Mouse (Mus musculus): ENCODE results near the gene Kcnrg. TPM values are rescaled to one million over a fixed set of nuclear protein-coding genes. Genes with fewer than 3 reads are reported as not detected.
"Not testable (repeated sequence)": the region's sequence is repeated elsewhere in the genome, so short reads cannot be mapped to it uniquely, and the experiment has no call there.

Kcnrg gene
- polyA plus RNA-seq, 1 experiment from 2014 or later = 1.8 TPM

GRCm38 (mm10) chr14:61599057-61599806 is 8.0 kb upstream of the Kcnrg start:
- no peaks in the 10 kb centered on the region for H3K9me3 ChIP-seq (replicated peaks)
- WGBS = 8% methylated on average over 34 of the region's 44 CpGs
- peaks cover 6% of the 10 kb centered on the region; the same call in 1 of the 2 replicates for H3K36me3 ChIP-seq
- H3K4me2 ChIP-seq (replicated peaks) = peak overlapping the region; percentile 58
- no peaks in the 10 kb centered on the region for H3K27me3 ChIP-seq
- peak overlapping the region; percentile 79 for H3K4me3 ChIP-seq
- H3K27ac ChIP-seq = peak overlapping the region; percentile 77
- H3K4me1 ChIP-seq = peaks cover 17% of the 10 kb centered on the region
- peak; percentile 94 for ATAC-seq (ENCODE audit: low FRiP score)
- peak overlapping the region; percentile 84 for H3K9ac ChIP-seq

GRCm38 (mm10) chr14:61601348-61601747 is 5.9 kb upstream of the Kcnrg start:
- Histone ChIP-seq H3K9ac (no peak overlapping the region), H3K36me3 (peaks cover 25% of the 10 kb centered on the region), H3K9me3 (replicated peaks) (no peaks in the 10 kb centered on the region), H3K4me3 (no peak overlapping the region), H3K4me1 (peaks cover 17% of the 10 kb centered on the region), H3K4me2 (replicated peaks) (peak overlapping the region; percentile 58; the same call in 1 of the 2 replicates), H3K27me3 (no peaks in the 10 kb centered on the region), H3K27ac (no peak overlapping the region)
- 91% methylated on average over 9 of the region's 9 CpGs for WGBS
- no peak for ATAC-seq (ENCODE audit: low FRiP score)

GRCm38 (mm10) chr14:61603069-61603755 is 4.0 kb upstream of the Kcnrg start:
- Histone ChIP-seq H3K4me1 (peaks cover 17% of the 10 kb centered on the region), H3K27me3 (no peaks in the 10 kb centered on the region), H3K9me3 (replicated peaks) (no peaks in the 10 kb centered on the region), H3K4me2 (replicated peaks) (0 out of 2 replicates have a peak overlapping the region, but pooled peaks have one; percentile 5), H3K27ac (no peak overlapping the region), H3K4me3 (no peak overlapping the region), H3K9ac (no peak overlapping the region), H3K36me3 (peaks cover 39% of the 10 kb centered on the region)
- 68% methylated on average over 8 of the region's 8 CpGs for WGBS
- ATAC-seq (ENCODE audit: low FRiP score) = peak; percentile 62; the same call in 1 of the 2 replicates

- H3K36me3 ChIP-seq = peaks cover 39% of the 10 kb centered on the region
- WGBS = 88% methylated on average over 3 of the region's 3 CpGs
Measured at GRCm38 (mm10) chr14:61604081-61604480, 3.2 kb upstream of the Kcnrg start.

GRCm38 (mm10) chr14:61606088-61606487 is 1.2 kb upstream of the Kcnrg start:
- not testable (repeated sequence) for ATAC-seq (ENCODE audit: low FRiP score); H3K27me3 ChIP-seq; H3K9ac ChIP-seq; H3K4me2 ChIP-seq (replicated peaks); H3K4me3 ChIP-seq; H3K4me1 ChIP-seq; H3K9me3 ChIP-seq (replicated peaks); H3K27ac ChIP-seq
- 93% methylated on average over 2 of the region's 2 CpGs for WGBS
- peaks cover 39% of the 10 kb centered on the region for H3K36me3 ChIP-seq

More at GRCm38 (mm10) chr14:61604081-61604480, 3.2 kb upstream of the Kcnrg start:
- no peaks in the 10 kb centered on the region for H3K27me3 ChIP-seq
- H3K9ac ChIP-seq = no peak overlapping the region
- H3K27ac ChIP-seq = no peak overlapping the region
- no peaks in the 10 kb centered on the region for H3K9me3 ChIP-seq (replicated peaks)
- no peak overlapping the region for H3K4me2 ChIP-seq (replicated peaks)
- no peak overlapping the region for H3K4me3 ChIP-seq
- peaks cover 17% of the 10 kb centered on the region for H3K4me1 ChIP-seq
- ATAC-seq (ENCODE audit: low FRiP score) = no peak

GRCm38 (mm10) chr14:61611766-61612165 is 4.5 kb downstream of the Kcnrg start:
- no peak overlapping the region for H3K4me2 ChIP-seq (replicated peaks)
- H3K27me3 ChIP-seq = no peaks in the 10 kb centered on the region
- 93% methylated on average over 5 of the region's 5 CpGs for WGBS
- no peak for ATAC-seq (ENCODE audit: low FRiP score)
- peaks cover 14% of the 10 kb centered on the region; the same call in 1 of the 2 replicates for H3K36me3 ChIP-seq
- H3K9ac ChIP-seq = no peak overlapping the region
- no peaks in the 10 kb centered on the region for H3K4me1 ChIP-seq
- no peaks in the 10 kb centered on the region for H3K9me3 ChIP-seq (replicated peaks)
- H3K27ac ChIP-seq = no peak overlapping the region
- H3K4me3 ChIP-seq = no peak overlapping the region

- no peaks in the 10 kb centered on the region for H3K4me1 ChIP-seq
- no peak for ATAC-seq (ENCODE audit: low FRiP score)
- 96% methylated on average over 2 of the region's 2 CpGs for WGBS
- H3K27me3 ChIP-seq = no peaks in the 10 kb centered on the region
- H3K4me2 ChIP-seq (replicated peaks) = no peak overlapping the region
- no peak overlapping the region for H3K4me3 ChIP-seq
- H3K27ac ChIP-seq = no peak overlapping the region
- H3K9ac ChIP-seq = no peak overlapping the region
- H3K9me3 ChIP-seq (replicated peaks) = no peaks in the 10 kb centered on the region
- H3K36me3 ChIP-seq = peaks cover 3% of the 10 kb centered on the region; the same call in 1 of the 2 replicates
Measured at GRCm38 (mm10) chr14:61613319-61613718, 6.1 kb downstream of the Kcnrg start.

- 94% methylated on average over 2 of the region's 2 CpGs for WGBS
- Histone ChIP-seq H3K4me1 (no peaks in the 10 kb centered on the region), H3K4me2 (replicated peaks) (no peak overlapping the region), H3K27me3 (no peaks in the 10 kb centered on the region), H3K4me3 (no peak overlapping the region), H3K27ac (no peak overlapping the region), H3K9ac (no peak overlapping the region), H3K9me3 (replicated peaks) (no peaks in the 10 kb centered on the region), H3K36me3 (peaks cover 6% of the 10 kb centered on the region; the same call in 1 of the 2 replicates)
- no peak for ATAC-seq (ENCODE audit: low FRiP score)
Measured at GRCm38 (mm10) chr14:61620371-61620770, 13.1 kb downstream of the Kcnrg start.

GRCm38 (mm10) chr14:61635969-61636368 is 28.7 kb downstream of the Kcnrg start:
- Histone ChIP-seq H3K9ac (no peak overlapping the region), H3K36me3 (0 out of 2 replicates have a peak, but pooled peaks cover 3% of the 10 kb centered on the region), H3K4me3 (no peak overlapping the region), H3K27ac (no peak overlapping the region), H3K9me3 (replicated peaks) (no peaks in the 10 kb centered on the region), H3K4me1 (no peaks in the 10 kb centered on the region), H3K4me2 (replicated peaks) (no peak overlapping the region), H3K27me3 (no peaks in the 10 kb centered on the region)
- no peak for ATAC-seq (ENCODE audit: low FRiP score)

GRCm38 (mm10) chr14:61642668-61643067 is 35.4 kb downstream of the Kcnrg start:
- H3K9ac ChIP-seq = no peak overlapping the region
- H3K4me1 ChIP-seq = no peaks in the 10 kb centered on the region
- H3K9me3 ChIP-seq (replicated peaks) = no peaks in the 10 kb centered on the region
- WGBS = 68% methylated on average over 1 of the region's 1 CpGs
- no peak overlapping the region for H3K27ac ChIP-seq
- no peak overlapping the region for H3K4me2 ChIP-seq (replicated peaks)
- no peaks in the 10 kb centered on the region for H3K36me3 ChIP-seq
- H3K4me3 ChIP-seq = no peak overlapping the region
- no peak for ATAC-seq (ENCODE audit: low FRiP score)
- no peaks in the 10 kb centered on the region for H3K27me3 ChIP-seq

- H3K4me3 ChIP-seq = no peak overlapping the region
- no peak overlapping the region for H3K27ac ChIP-seq
- no peaks in the 10 kb centered on the region for H3K36me3 ChIP-seq
- H3K9me3 ChIP-seq (replicated peaks) = no peaks in the 10 kb centered on the region
- no peaks in the 10 kb centered on the region for H3K27me3 ChIP-seq
- H3K4me1 ChIP-seq = no peaks in the 10 kb centered on the region
- 0 out of 2 replicates have a peak overlapping the region, but pooled peaks have one; percentile 30 for H3K4me2 ChIP-seq (replicated peaks)
- WGBS = 31% methylated on average over 1 of the region's 1 CpGs
- no peak overlapping the region for H3K9ac ChIP-seq
- no peak for ATAC-seq (ENCODE audit: low FRiP score)
Measured at GRCm38 (mm10) chr14:61645547-61645946, 38.3 kb downstream of the Kcnrg start.

GRCm38 (mm10) chr14:61647182-61647880 is 40.1 kb downstream of the Kcnrg start:
- Histone ChIP-seq H3K9me3 (replicated peaks) (no peaks in the 10 kb centered on the region), H3K36me3 (no peaks in the 10 kb centered on the region), H3K4me2 (replicated peaks) (peak overlapping the region; percentile 73), H3K4me1 (no peaks in the 10 kb centered on the region), H3K9ac (peak overlapping the region; percentile 96), H3K27ac (peak overlapping the region; percentile 90), H3K27me3 (no peaks in the 10 kb centered on the region), H3K4me3 (peak overlapping the region; percentile 85)
- no peak for ATAC-seq (ENCODE audit: low FRiP score)
- under 1% methylated on average over 24 of the region's 24 CpGs for WGBS

All from hindbrain, embryonic 12.5 days (tissue).